Mouse (Mus musculus): ENCODE measurements around the gene Rnls.

DNA sequence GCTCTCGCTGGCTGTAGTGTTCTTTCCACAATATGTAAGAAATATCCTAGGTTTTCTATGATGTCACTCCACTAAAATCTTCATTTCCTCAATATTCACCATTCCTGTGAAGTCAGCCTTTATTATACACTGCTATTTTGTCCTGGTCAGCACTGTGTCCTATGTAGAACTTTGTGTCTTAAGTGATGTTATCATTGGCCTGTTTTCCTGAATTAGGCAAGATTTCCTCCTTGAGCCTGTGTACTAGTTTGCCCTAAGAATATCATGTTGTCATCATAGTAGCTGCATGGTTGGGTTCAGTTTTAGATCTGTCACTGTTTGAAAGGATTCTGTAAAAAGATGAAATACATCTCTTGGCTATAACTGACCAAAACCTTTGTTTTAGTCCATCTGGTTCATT lies 203.3 kb downstream of the Rnls start:
- no peak for TF ChIP-seq CTCF (IDR thresholded peaks at IDR 0.05)
- TF ChIP-seq EP300 (IDR thresholded peaks at IDR 0.05; ENCODE audit: insufficient read depth, low read depth, low read length), result no peak

Measured in heart, adult 2 months (tissue).